Mouse (Mus musculus) heart, postnatal 0 days (tissue): ENCODE data around the gene Ifi27l2a.

Experiments
- CTCF ChIP-seq: IDR thresholded peaks from 2 replicates; pipeline ENCODE4 v1.5.1; 2016; ENCODE audit warnings: antibody characterized with exemption, control low read depth, low read depth
- EP300 ChIP-seq: IDR thresholded peaks from 2 replicates; pipeline ENCODE4 v1.6.1; 2016; ENCODE audit warnings: antibody characterized with exemption, low read depth

GRCm38 (mm10) chr12:103407720-103408119 is 35.8 kb downstream of the Ifi27l2a start, which contains the start of gene 9330161L09Rik:
- no peak for TF ChIP-seq CTCF
- no peak for TF ChIP-seq EP300
